Mouse (Mus musculus): ENCODE measurements around the gene Uba3. TPM values are rescaled to one million over a fixed set of nuclear protein-coding genes. Genes with fewer than 3 reads are reported as not detected.

The Uba3 gene
- polyA plus RNA-seq, 1 experiment from 2014 or later, result 76.3 TPM

Other genes starting within 250 kb of the Uba3 start
- not detected in 2 replicates for gene Fam19a4, start 145.2 kb downstream of the Uba3 start, polyA plus RNA-seq (2014; fragmentation: Nextera tagmentation; extraction: Ambion mirVana)
- 14.1 and 14.6 TPM in 2 replicates for gene Eogt, start 56.5 kb downstream of the Uba3 start, polyA plus RNA-seq (2014; fragmentation: Nextera tagmentation; extraction: Ambion mirVana)
- gene Tmf1, start 26.5 kb downstream of the Uba3 start, polyA plus RNA-seq (2014; fragmentation: Nextera tagmentation; extraction: Ambion mirVana), result 22.7 and 25.1 TPM in 2 replicates
- 57.9 and 65.1 TPM in 2 replicates for gene Arl6ip5, start 5.0 kb upstream of the Uba3 start, polyA plus RNA-seq (2014; fragmentation: Nextera tagmentation; extraction: Ambion mirVana)
- gene Lmod3, start 47.1 kb upstream of the Uba3 start, polyA plus RNA-seq (2014; fragmentation: Nextera tagmentation; extraction: Ambion mirVana), result 21.7 and 23.0 TPM in 2 replicates